Mouse (Mus musculus): ENCODE results near the gene Cttn.

Gene Cttn

DNA sequence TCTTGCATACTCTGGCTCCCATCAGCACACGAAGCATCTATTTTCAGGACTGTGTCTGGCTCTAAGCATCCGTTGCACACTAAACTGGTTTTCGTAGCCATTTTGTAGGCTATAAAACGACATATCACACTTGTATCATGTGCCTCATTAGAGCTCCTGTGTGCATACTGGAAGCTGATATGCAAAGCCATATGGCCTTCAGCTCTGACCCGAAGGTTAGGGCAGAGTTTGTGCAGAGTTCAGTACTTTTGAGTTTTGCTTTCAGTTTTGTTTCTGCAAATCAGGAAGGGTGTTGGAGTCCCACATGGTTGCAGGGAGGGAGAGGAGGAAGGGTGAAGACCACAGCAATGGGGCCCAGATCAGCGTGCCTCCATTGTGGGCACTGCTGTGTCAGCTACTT, 79.1 kb downstream of the Cttn start:
- no peak for DNase-seq (ENCODE audit: low read depth)

GRCm38 (mm10) chr7:144390676-144391075, 80.1 kb downstream of the Cttn start:
- no peak for DNase-seq (ENCODE audit: low read depth)

DNA sequence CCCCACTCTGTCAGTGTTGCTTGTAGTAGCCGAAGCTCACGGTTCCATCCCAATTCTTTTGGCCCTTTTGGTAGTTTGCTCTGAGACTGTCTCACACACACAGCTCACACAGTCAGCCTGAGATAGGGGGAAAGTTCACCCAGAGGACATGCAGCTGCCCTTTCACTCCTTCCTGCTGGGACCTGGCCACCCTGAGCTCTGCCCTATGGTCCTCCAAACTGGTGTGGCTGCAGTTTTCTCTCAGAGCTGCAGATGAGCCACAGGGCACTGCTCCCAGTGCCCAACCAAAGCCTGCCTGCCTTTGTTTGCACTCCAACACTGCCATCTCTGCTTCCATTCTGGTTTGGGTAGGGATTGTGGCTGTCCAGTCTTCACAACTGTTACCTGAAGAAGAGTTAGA, 81.1 kb downstream of the Cttn start:
- no peak for DNase-seq (ENCODE audit: low read depth)

- no peak for DNase-seq (ENCODE audit: low read depth)
Observed at GRCm38 (mm10) chr7:144387537-144387936, 83.3 kb downstream of the Cttn start.

Data from c-Kit-positive CD71-positive TER-119-negative erythroid progenitor cells, embryonic 14.5 days (primary cell).